Mouse (Mus musculus): ENCODE measurements around the gene Rnf141. TPM values are rescaled to one million over a fixed set of nuclear protein-coding genes. Genes with fewer than 3 reads are reported as not detected.

Rnf141 gene
- total RNA-seq, 2 experiments from 2014 or later: 85.2 to 93.9 TPM

DNA sequence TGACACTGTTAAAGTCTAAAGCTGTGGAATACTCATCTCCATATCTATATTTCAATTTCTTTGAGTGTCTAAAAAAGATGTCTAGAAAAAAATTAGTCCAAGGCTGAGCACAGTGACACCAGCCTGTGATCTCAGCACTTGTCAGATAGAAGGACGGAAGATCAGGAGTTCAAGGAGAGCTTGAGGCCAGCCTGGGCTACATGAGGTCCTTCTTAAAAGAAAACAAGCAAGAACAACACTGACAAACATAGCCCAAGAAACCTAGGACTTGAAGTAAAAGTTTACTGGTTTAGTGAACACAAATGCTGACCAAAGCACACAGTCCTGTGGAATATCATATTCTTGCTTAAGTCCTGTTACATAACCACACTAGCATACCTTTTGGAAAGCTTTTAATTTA is 10.2 kb downstream of the Rnf141 start:
- intact Hi-C loops (cut with DNase I): no loop called here
- no peak for DNase-seq

DNA sequence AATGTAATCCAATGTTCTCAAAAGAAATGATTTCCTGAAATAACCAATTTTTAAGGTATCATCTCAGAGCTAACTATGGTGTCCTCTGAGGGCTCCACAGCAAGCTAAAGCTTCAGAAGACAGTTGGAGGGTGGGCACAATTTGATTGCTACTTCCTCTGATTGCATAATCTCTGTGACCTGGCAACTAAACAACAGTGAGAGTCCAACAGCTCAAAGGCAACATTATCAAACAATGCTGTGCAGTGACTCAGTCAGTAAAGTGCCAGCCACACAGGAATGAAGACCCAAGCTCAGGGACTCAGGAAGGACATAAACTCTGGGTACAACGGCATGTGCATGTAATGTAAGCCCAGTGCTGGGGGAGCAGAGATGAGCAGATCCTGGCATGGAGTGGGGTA is 11.2 kb downstream of the Rnf141 start:
- intact Hi-C loops (cut with DNase I): no loop called here
- DNase-seq: no peak

DNA sequence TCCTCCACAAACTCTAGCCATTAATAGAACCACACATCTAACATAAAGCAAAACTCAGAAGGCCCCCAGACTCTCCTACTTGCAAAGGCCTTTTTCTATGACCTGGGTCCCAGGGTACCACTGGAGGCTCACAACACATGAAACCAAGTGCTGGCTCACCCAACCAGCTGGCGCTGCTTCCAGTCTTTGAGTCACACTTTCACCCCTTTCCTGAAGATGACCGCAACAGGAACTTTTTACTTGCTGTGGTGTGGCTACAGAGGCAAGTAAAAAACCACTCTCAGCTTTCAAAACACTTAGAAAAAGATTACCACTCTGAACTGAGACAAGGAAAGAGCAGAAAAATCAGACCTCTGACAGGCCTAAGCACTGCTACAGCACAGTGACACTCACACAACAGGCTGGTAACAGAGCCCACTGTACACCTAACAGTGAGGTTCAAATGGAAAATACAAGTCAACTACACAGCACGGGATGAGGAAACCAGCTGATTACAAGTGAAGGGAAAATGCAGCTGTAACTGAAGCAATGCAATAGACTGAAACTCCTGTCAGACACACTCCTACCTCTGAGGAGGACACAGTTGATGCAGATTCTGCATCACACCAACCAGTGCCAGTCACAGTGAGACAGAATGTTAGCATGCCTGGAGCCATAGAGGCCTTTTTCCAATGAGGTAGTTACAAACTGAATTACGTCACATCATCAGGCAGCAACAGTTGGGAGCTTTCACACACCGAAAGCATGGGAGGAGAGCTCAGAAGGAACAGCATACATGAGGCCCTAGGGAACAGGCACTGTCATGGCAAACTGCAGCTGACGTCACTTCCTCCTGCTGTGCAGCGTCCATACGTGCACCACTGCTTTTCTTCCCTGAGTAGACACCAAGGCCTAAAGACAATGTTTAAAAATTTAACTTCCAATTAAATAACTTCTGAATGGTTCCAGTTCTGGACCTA is 20.0 kb downstream of the Rnf141 start:
- DNase-seq: no peak
- intact Hi-C loops (cut with DNase I): no loop called here

DNA sequence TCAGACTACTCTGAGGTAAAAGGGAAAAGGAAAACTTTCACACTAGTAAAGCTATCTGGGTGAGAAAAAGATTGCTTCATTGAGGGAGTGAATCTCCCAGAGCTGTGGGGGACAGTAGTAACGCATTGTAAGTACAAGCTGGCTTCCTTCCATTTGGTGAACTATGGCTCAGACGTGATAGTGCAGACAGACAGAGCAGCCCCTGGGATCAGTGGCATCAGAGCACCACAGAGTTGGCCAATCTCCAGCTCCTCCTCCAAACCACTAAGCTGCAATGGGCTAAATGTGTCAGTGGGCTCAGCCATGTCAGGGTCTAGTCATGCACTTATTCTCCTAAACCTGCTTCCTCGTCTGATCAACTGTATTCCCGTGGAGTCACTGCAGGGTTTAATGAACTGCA is 20.7 kb downstream of the Rnf141 start:
- intact Hi-C loops (cut with DNase I): no loop called here
- no peak for DNase-seq

DNA sequence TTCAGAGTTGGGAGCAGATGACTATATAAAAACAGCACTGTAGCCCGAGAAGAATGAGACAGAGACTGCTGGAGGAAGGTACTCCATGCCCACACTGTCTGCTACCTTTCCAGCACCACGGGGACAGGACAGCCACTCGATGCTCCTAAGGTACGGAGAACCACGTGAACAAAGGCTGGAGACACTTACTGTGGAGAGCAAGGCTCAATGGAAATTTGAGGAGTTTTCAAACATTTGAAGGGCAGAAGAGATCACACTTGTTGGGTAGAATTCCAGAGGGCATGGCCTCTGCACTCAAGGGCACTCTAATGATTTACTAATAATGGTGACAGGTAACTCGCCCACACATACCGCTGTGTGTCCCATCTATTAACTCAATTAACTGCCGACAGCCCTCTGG is 21.2 kb downstream of the Rnf141 start:
- intact Hi-C loops (cut with DNase I): no loop called here
- no peak for DNase-seq

DNA sequence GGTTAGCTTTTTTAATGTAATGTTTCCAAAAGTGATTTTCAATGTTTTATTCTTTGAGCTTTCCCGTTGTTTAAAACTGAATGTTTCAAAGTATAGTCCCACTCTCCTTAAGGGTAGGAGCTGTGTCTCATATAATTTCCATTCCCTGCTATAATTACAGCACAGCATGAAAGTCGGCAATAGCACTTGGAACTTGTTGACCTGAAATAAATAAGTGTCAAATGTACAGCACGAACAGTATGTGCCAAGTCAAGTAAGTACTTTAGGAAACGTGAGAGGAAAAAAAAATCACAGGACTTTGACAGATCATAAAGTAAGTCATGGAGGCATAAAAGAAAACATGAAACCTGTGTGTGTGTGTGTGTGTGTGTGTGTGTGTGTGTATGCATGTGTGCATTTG is 22.2 kb downstream of the Rnf141 start:
- DNase-seq: no peak
- intact Hi-C loops (cut with DNase I): no loop called here

DNA sequence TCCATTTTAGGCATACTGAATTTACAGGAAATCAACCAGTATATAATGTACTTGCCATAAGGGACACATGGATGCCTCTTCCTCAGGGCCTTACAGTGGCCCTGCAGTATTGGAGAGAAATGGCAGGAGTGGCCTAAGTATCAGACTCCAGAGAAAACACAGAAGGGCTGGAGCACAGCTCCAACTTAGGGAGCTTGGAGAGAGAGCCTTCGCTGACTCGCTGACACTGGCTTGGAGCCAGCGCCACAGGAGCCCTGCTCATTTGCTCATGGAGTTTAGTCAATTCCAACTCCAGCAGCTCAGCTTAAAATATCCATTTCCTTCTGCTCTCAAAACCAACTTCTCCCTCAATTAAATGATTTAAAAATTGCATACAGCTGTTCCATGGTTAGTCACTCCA is 22.6 kb downstream of the Rnf141 start:
- intact Hi-C loops (cut with DNase I): no loop called here
- peak; percentile 72 for DNase-seq

DNA sequence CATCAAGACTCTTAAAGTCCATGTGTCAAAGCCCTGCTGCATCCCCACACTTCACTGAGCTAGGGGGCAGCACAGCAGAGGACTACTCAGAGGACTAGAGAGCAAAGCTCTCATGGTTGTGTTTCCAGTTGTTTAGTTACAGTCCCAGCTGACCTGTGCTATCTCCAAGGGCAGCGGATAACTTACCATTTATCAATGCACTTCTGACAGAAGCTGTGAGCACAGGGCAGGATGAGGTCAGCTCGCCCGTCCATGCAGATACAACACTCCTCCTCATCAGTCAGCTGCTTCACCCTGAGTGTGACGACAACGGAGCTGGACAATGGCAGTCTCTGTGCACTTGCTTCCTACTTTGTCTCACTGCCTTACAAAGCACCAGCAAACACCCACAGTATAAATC is 23.2 kb downstream of the Rnf141 start:
- no peak for DNase-seq
- intact Hi-C loops (cut with DNase I): no loop called here

DNA sequence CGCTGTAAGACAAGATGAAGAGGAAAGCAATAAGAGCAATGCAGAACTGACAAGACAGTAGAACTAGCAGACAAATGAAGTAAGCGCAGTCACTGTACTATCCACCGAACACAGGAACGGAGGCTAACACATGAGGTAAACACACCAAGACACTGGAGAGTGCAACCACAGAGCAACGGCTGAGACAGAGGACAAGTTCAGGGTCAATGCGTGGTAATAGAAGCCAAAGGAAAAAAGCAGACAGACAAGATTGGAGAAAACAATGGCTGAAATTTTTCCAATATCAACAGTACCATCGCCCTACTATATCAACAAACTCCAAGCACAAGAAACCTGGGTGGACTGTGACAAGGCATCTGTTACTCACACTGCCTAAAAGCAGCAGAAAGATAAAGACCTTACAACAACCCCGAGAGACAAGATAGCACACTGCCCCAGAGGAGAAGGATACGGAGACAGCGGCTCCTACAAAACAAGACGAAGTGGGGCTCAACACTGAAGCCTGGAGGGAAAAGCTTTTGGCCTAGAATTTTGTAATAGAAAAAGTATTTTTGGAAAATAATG is 25.4 kb downstream of the Rnf141 start:
- intact Hi-C loops (cut with DNase I): loop anchor here (5.0 kb wide), 1 partner anchor 198 kb away; no protein-coding TSS in a partner anchor
- DNase-seq: no peak

DNA sequence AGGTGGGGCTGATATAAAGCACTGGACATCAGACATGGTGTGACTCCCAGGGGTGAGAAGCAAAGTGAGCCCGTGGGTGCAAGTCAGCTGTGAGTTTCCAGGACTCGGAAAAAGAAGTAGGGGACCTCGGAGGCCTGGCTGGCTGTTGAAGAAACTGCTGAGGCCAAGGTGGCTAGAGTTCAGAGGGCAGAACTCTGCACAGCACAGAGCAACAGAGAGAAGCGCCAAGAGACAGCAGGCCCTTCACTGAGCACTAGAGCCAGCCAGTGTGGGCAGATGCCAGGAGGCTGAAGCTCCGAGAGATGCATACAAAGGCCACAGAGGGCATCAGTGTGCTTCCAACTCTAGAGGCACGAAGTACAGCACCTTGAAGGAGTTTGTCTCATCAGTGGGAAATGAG is 26.1 kb downstream of the Rnf141 start:
- no peak for DNase-seq
- intact Hi-C loops (cut with DNase I): loop anchor here (5.0 kb wide), 1 partner anchor 199 kb away; no protein-coding TSS in a partner anchor

DNA sequence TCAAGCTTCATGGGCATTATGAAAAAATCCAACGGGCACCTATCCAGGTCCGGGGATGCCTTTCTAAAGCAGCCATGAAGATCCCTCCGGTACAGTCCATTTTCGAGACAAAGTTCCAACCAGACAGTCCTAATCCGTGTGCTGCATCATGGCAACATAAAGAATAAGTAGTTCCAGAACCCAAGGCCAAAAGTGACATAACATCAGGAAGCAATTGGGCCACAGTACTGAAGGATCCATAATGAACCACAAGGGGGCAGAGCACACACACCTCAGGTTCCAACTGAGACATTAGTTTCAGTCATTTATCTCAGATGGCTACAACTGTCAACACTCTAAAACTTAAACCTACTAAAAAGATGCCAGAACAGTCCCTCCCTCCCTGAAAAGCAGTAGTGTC is 28.2 kb downstream of the Rnf141 start:
- DNase-seq: no peak
- intact Hi-C loops (cut with DNase I): loop anchor here (2.0 to 5.0 kb wide), 2 partner anchors 113 to 201 kb away; no protein-coding TSS in a partner anchor

DNA sequence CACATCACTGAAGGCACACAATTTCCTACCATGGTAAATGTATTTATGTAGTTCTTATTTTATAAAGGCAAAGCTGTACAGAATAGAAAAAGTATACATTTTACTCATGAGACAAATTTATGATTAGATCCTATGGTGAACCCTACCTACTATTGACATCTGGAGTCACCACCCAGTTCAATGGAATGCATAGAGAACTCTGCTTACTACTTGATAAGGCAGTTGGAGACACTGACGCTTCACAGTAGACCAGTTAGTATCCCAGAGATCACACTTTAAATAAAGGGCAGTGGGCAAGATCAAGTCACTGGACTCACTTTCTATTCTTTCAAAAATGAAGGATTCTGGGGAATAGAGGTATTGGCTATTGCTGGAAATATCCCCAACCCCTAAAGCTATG is 30.3 kb downstream of the Rnf141 start:
- intact Hi-C loops (cut with DNase I): no loop called here

DNA sequence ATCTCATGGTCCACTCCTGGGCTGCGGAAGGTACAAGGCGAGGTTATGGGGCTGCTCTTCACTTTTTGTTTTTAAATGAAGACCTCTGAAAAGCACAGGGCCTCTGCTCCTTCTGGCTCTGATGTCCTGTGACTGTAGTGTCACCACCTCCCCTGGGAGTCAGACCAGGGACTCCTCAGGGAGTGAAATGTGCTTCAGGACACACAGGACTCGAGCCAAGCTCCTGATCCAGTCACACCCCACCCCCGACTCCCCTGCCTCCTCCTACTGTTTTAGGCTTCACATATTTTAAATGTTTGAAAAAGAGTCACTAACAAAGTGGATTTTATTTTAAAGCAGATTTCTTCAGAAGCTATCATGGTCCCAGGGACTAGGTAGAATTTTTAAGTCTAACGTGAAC is 32.7 kb downstream of the Rnf141 start:
- intact Hi-C loops (cut with DNase I): no loop called here
- no peak for DNase-seq

More for the DNA sequence above, 30.3 kb downstream of the Rnf141 start:
- DNase-seq: no peak

DNA sequence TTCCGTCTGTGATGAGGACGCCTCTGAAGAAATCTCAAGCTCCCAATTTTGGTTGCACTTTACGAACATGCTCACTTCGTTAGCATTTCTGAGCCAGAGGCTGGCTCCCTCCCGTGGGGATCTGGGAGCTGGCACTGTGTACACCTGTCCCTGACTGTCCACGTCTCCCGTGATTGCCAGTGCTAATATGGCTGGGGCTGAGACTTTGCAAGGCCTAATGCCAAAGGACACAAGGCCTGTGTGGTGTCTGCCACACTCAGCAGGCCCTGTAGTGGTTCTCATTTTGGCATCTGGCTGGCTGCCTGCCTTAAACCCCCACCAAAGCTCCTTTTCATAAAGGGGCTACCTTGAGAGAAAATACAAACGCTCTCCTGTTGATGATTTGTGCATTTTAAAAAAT is 33.3 kb downstream of the Rnf141 start:
- no peak for DNase-seq
- intact Hi-C loops (cut with DNase I): no loop called here

DNA sequence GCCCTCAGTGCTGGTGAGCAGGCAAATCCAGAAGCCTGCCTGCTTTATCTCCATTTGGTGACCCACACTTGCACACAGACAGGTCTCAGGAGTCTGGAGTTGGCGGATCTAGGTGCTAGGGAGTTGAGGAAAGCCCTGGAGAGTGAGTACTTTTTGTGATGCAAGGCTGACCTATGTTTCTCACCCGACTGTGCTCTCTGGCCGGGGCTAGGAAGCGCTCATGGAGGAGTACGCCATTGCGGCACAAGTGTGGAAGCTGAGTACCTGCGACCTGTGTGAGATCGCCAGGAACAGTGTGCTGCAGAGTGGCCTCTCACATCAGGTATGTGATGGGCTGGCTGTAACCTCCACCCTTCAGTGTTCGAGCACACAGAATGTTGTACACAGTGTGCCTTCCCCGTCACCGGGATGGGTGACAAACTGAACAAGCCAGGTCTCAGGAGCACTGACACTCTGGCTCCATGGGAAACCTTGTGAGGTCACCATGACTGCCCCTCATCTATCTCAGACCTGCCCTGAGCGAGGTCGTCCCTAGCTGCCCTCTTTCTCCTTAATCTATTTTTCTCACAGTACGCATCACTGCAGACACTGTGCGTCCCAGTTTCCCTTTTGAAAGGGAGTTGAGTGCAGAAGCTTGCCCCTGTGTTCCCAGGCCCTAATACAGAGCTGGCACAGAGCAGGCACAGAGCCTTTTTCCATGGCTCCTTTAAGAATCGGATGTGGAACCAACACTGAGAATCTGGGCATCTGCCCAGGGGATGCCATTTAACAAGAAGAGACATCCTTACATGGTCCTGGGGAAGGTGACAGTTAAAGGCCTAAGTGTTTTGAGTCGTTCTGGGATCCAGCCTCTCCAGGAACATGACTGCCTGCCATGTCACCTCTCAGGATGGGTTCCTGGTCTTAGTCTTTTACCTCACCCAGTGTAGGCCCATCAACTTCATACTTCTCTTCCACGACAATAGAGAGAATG is 34.4 kb downstream of the Rnf141 start:
- intact Hi-C loops (cut with DNase I): loop anchor here (10.0 kb wide), 1 partner anchor 155 kb away; no protein-coding TSS in a partner anchor
- no peak for DNase-seq

DNA sequence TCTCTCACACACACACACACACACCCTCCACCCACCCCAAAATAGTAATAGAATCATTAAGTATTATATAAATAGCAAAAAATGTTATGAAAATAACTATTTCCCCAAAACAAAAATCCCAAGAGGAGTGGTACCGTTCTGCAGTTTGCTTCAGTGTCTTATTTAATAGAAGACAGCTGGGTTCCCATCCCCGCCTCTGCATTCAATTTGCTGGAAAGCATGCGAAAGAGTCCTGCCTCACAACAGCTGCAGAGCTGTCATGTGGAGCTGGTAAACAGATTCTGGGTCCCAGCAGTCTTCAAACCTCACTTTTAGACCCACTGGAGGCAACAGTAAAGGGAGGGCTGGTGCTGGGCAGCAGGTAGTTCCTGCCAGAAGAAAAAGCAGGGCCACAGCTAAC is 35.3 kb downstream of the Rnf141 start:
- DNase-seq: no peak
- intact Hi-C loops (cut with DNase I): loop anchor here (10.0 kb wide), 1 partner anchor 154 kb away; no protein-coding TSS in a partner anchor

DNA sequence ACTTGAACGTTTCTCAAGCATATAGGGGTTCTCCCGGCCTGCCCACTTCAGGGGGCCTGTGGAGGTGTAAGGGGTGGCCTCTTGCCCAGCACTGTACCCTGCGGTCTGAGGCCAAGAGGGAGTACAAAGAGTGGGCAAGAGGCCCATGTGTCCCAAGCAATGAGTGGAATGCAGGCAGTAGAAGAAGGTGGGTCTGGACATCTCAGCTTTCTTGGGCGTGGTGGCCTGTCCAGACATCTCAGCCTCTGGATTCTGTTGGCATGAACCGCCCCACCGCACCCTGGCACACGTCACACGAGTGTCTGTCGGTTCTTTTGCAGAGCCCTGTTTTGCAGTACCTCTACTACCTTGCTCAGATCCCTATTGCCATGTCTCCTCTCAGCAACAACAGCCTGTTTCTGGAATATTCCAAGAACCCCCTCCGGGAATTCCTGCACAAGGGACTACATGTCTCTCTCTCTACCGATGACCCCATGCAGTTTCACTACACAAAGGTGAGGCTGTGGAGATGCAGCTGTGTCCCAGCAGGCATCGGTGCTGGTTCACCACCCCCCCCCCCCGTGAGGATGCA is 36.7 kb downstream of the Rnf141 start:
- DNase-seq: no peak
- intact Hi-C loops (cut with DNase I): loop anchor here (10.0 kb wide), 1 partner anchor 153 kb away; no protein-coding TSS in a partner anchor

DNA sequence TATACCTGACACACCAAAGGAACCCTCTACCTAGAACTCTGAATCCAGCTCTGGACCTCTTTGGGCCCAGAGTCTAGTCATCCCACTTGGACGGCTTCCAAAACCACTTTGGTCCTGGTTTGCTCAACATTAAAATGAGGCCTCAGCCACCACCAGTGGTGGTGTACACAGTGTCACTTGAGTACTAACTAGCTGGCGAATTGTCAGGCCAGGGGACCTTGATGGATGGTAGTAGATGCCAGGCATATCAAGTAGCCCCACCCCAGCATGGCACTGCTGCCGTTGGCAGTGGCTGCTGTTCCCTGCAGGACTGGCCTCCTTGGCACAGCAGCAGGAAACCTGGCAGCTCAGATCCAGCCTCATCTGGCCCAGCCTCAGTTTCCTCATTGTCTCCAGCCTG is 40.0 kb downstream of the Rnf141 start:
- intact Hi-C loops (cut with DNase I): loop anchor here (10.0 kb wide), 1 partner anchor 149 kb away; no protein-coding TSS in a partner anchor

DNA sequence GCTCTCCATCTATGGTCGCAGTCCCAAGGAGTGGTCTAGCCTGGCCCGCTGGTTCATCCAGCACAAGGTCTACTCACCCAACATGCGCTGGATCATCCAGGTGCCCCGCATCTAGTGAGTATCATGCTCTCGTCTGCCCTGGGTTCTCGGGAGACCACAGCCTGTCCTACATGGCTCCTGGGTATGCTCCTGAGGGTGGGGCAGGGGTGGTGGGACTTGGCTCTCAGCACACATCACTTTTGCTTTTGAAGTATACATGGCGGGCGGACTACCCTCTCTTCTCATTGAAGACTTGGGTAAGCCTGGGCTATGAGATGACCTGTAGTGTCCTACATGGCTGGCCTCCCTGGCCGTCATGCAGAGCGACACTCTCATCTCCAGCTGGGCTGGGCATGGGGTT is 41.1 kb downstream of the Rnf141 start:
- intact Hi-C loops (cut with DNase I): loop anchor here (10.0 kb wide), 1 partner anchor 148 kb away; no protein-coding TSS in a partner anchor
- no peak for DNase-seq

More for the DNA sequence above, 40.0 kb downstream of the Rnf141 start:
- DNase-seq: peak; percentile 55

DNA sequence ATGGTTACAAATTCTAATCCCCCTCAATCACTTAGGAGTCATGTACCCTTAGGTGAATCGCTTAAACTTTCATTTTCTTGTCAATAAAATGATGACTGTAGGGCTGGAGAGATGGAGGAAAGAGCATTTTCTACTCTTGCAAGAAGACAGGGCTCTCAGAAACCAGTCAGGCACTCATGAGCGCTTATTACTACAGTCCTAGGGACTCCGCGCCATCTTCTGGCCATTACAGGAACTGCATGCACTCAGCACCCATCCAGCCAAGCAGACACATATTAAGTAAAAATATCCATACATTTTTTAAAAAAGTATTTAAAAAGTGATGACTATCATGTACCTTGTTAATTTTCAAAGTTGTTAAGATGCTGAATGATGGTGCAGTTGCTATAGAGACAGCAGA is 43.2 kb downstream of the Rnf141 start:
- peak; percentile 83 for DNase-seq
- intact Hi-C loops (cut with DNase I): loop anchor here (1.0 to 10.0 kb wide), 2 partner anchors 74 to 146 kb away; no protein-coding TSS in a partner anchor
